Mouse (Mus musculus) hindbrain, embryonic 14.5 days (tissue): Measurements from ENCODE around the gene Fkbp5. TPM values are rescaled to one million over a fixed set of nuclear protein-coding genes. Genes with fewer than 3 reads are reported as not detected.

ENCODE experiments used
- ATAC-seq: fragments of 200-750 bp; cut with Nextera tagmentation; 2 replicates; pipeline ENCODE4 v1.8.0; 2017; ENCODE audit warnings: moderate number of reproducible peaks, mild to moderate bottlenecking, moderate TSS enrichment, moderate library complexity; ENCODE audit not compliant: low FRiP score
- DNase-seq: peaks from one replicate; pipeline ENCODE4 v3.0.0-alpha.2; 2015; ENCODE audit warnings: low spot score
- H3K27ac ChIP-seq: fragments of 300-500 bp; sonication (generic); 2 replicates; pipeline ENCODE4 v1.5.1; 2014; ENCODE audit warnings: mild to moderate bottlenecking, moderate library complexity
- H3K27me3 ChIP-seq: fragments of 300-500 bp; sonication (generic); 2 replicates; pipeline ENCODE4 v1.6.1; 2014; ENCODE audit warnings: mild to moderate bottlenecking, low read length, mixed read lengths; ENCODE audit not compliant: control insufficient read depth, insufficient read depth
- H3K36me3 ChIP-seq: fragments of 300-500 bp; sonication (generic); replicated peaks from 2 replicates; pipeline ENCODE4 v1.6.1; 2014; ENCODE audit not compliant: control insufficient read depth, insufficient read depth
- H3K4me1 ChIP-seq: fragments of 300-500 bp; sonication (generic); replicated peaks from 2 replicates; pipeline ENCODE4 v1.6.1; 2014; ENCODE audit warnings: antibody characterized with exemption, low read length, mixed read lengths; ENCODE audit not compliant: control insufficient read depth, insufficient read depth
- H3K4me2 ChIP-seq: fragments of 300-500 bp; sonication (generic); replicated peaks from 2 replicates; pipeline ENCODE4 v1.6.1; 2014; ENCODE audit warnings: mild to moderate bottlenecking, moderate library complexity
- H3K4me3 ChIP-seq: fragments of 300-500 bp; sonication (generic); replicated peaks from 2 replicates; pipeline ENCODE4 v1.5.1; 2014; ENCODE audit warnings: mild to moderate bottlenecking, low read length
- H3K9ac ChIP-seq: fragments of 300-500 bp; sonication (generic); 2 replicates; pipeline ENCODE4 v1.6.1; 2014
- H3K9me3 ChIP-seq: fragments of 300-500 bp; sonication (generic); 2 replicates; pipeline ENCODE4 v1.6.1; 2016; ENCODE audit warnings: low read length; ENCODE audit not compliant: control insufficient read depth
- WGBS: fragments of 180-500 bp; shearing (Covaris S2); extraction: QIAGEN DNeasy Blood & Tissue Kit; methylation state at CpG from one replicate; pipeline ENCODE4 v1.1.7; 2014; 5-methylcytosine and 5-hydroxymethylcytosine counted together
- polyA plus RNA-seq: library from polyadenylated mRNA; unstranded; fragments of >200 nt; fragmentation: Nextera tagmentation; extraction: Ambion mirVana; gene quantifications from 2 replicates; pipeline ENCODE4 v1.2.1, GENCODE M21; 2014

Fkbp5 gene
- polyA plus RNA-seq, 1 experiment from 2014 or later, result 9.8 TPM

DNA sequence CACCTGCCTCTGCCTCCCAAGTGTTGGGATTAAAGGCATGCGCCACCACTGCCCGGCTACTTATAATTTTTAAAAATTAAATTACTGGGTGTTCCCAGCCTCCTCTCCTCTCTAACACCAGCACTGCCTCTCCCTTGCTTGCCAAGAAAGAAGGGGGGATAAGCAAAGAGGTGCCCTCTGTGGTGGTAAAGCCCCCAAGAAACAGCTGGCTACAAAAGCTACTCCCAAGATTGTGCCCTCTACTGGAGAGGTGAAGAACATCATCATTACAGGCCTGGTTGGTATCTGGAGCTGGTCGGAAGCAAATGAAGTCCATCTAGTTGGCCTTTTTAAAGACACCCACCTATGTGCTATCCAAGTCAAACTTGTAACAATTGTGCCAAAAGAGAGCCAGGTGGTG is 2.5 kb upstream of the Fkbp5 start:
- Histone ChIP-seq H3K27me3 (peaks cover 16% of the 10 kb centered on the region; the same call in 1 of the 2 replicates), H3K36me3 (no peaks in the 10 kb centered on the region), H3K4me3 (no peak overlapping the region), H3K9me3 (no peaks in the 10 kb centered on the region), H3K4me2 (no peak overlapping the region), H3K9ac (no peak overlapping the region), H3K27ac (no peak overlapping the region), H3K4me1 (peaks cover 8% of the 10 kb centered on the region; the same call in 1 of the 2 replicates)
- no peak for ATAC-seq
- no peak for DNase-seq
- WGBS, result 90% methylated on average over 3 of the region's 3 CpGs

DNA sequence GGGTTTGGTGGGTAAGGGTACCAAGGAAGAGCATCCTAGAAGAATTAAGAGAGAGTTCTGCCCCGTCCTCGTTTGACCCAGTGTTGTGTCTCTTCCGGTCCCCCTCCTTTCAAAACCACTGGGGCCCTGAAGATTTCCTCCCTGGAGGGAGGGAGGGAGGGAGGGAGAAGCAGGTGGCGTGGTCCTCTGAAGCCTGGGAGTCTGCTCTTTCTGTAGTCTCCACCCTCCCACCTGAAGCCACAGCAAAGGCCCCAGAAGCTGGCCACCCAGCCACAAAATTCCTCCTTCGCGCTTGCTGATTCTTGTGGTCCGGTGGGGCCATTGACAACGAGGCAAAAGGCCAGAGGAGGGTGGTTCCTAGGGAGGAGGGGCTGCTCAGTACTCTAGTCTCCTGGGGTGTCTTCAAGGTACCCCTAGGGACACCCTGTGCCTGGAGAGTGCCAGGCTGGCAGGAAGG is 1.3 kb upstream of the Fkbp5 start:
- Histone ChIP-seq H3K27me3 (peaks cover 16% of the 10 kb centered on the region; the same call in 1 of the 2 replicates), H3K4me3 (peak overlapping the region; percentile 39), H3K9ac (peak overlapping the region; percentile 58), H3K27ac (no peak overlapping the region), H3K9me3 (no peaks in the 10 kb centered on the region), H3K4me1 (peaks cover 8% of the 10 kb centered on the region; the same call in 1 of the 2 replicates), H3K4me2 (peak overlapping the region; percentile 64), H3K36me3 (no peaks in the 10 kb centered on the region)
- no peak for DNase-seq
- WGBS, result 23% methylated on average over 8 of the region's 8 CpGs
- ATAC-seq, result no peak

GRCm38 (mm10) chr17:28517956-28518614 is 758 bp upstream of the Fkbp5 start:
- peak; percentile 72 for DNase-seq
- WGBS, result 1% methylated on average over 35 of the region's 46 CpGs
- H3K27me3 ChIP-seq, result peaks cover 16% of the 10 kb centered on the region; the same call in 1 of the 2 replicates
- peaks cover 8% of the 10 kb centered on the region; the same call in 1 of the 2 replicates for H3K4me1 ChIP-seq
- peak overlapping the region; percentile 39 for H3K4me3 ChIP-seq
- peak overlapping the region; percentile 64 for H3K4me2 ChIP-seq
- peak; percentile 76 for ATAC-seq
- peak overlapping the region; percentile 58 for H3K9ac ChIP-seq
- H3K9me3 ChIP-seq, result no peaks in the 10 kb centered on the region
- peak overlapping the region; percentile 14; the same call in 1 of the 2 replicates for H3K27ac ChIP-seq
- H3K36me3 ChIP-seq, result no peaks in the 10 kb centered on the region

DNA sequence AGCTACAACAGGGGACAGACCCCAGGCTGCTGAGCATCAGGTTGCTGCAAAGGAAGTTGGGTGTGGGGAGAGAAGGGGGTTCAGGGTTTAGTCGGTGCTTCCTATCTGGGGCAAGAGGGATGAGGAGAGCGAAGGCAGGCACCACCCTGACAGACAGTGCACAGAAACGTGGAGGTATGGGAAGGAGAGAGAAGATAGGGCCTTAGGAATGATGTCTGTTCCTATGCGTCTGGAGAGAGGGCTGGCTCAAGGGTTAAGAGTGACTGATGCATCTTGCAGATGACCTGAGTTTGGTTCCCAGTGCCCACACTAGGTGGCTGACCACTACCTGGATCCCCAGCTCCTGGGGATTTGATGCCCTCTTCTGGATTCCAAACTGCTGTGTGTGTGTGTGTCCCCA is 446 bp downstream of the Fkbp5 start:
- Histone ChIP-seq H3K9ac (0 out of 2 replicates have a peak overlapping the region, but pooled peaks have one; percentile 58), H3K9me3 (no peaks in the 10 kb centered on the region), H3K27me3 (peaks cover 16% of the 10 kb centered on the region; the same call in 1 of the 2 replicates), H3K36me3 (no peaks in the 10 kb centered on the region), H3K4me3 (no peak overlapping the region), H3K27ac (no peak overlapping the region), H3K4me2 (peak overlapping the region; percentile 64), H3K4me1 (peaks cover 3% of the 10 kb centered on the region; the same call in 1 of the 2 replicates)
- DNase-seq, result no peak
- WGBS, result 66% methylated on average over 4 of the region's 4 CpGs
- ATAC-seq, result no peak

GRCm38 (mm10) chr17:28515431-28516341 is 1.6 kb downstream of the Fkbp5 start:
- ATAC-seq (no peak), DNase-seq (no peak)
- H3K27me3 ChIP-seq, result 0 out of 2 replicates have a peak, but pooled peaks cover 7% of the 10 kb centered on the region
- H3K36me3 ChIP-seq, result no peaks in the 10 kb centered on the region
- no peak overlapping the region for H3K27ac ChIP-seq
- peaks cover under 1% of the 10 kb centered on the region; the same call in 1 of the 2 replicates for H3K4me1 ChIP-seq
- no peak overlapping the region for H3K4me2 ChIP-seq
- H3K4me3 ChIP-seq, result no peak overlapping the region
- H3K9ac ChIP-seq, result no peak overlapping the region
- H3K9me3 ChIP-seq, result no peaks in the 10 kb centered on the region
- WGBS, result 69% methylated on average over 10 of the region's 10 CpGs

GRCm38 (mm10) chr17:28514555-28514954 is 2.8 kb downstream of the Fkbp5 start:
- H3K9ac ChIP-seq, result no peak overlapping the region
- no peak overlapping the region for H3K4me3 ChIP-seq
- ATAC-seq (no peak), DNase-seq (no peak)
- WGBS, result 54% methylated on average over 5 of the region's 5 CpGs
- no peaks in the 10 kb centered on the region for H3K27me3 ChIP-seq
- H3K4me1 ChIP-seq, result peaks cover 4% of the 10 kb centered on the region; the same call in 1 of the 2 replicates
- H3K4me2 ChIP-seq, result no peak overlapping the region
- no peaks in the 10 kb centered on the region for H3K9me3 ChIP-seq
- H3K36me3 ChIP-seq, result no peaks in the 10 kb centered on the region
- H3K27ac ChIP-seq, result no peak overlapping the region

- H3K4me2 ChIP-seq, result no peak overlapping the region
- H3K36me3 ChIP-seq, result no peaks in the 10 kb centered on the region
- H3K27me3 ChIP-seq, result no peaks in the 10 kb centered on the region
- H3K4me3 ChIP-seq, result no peak overlapping the region
- H3K9me3 ChIP-seq, result no peaks in the 10 kb centered on the region
- DNase-seq (no peak), ATAC-seq (no peak)
- H3K4me1 ChIP-seq, result peaks cover 4% of the 10 kb centered on the region; the same call in 1 of the 2 replicates
- H3K9ac ChIP-seq, result no peak overlapping the region
- 72% methylated on average over 7 of the region's 7 CpGs for WGBS
- no peak overlapping the region for H3K27ac ChIP-seq
Measured at GRCm38 (mm10) chr17:28513844-28514243, 3.5 kb downstream of the Fkbp5 start.

GRCm38 (mm10) chr17:28513337-28513736 is 4.0 kb downstream of the Fkbp5 start:
- Histone ChIP-seq H3K4me3 (no peak overlapping the region), H3K4me2 (no peak overlapping the region), H3K27ac (no peak overlapping the region), H3K36me3 (no peaks in the 10 kb centered on the region), H3K27me3 (no peaks in the 10 kb centered on the region), H3K4me1 (peaks cover 4% of the 10 kb centered on the region; the same call in 1 of the 2 replicates), H3K9ac (no peak overlapping the region), H3K9me3 (no peaks in the 10 kb centered on the region)
- DNase-seq (no peak), ATAC-seq (no peak)
- WGBS, result 78% methylated on average over 1 of the region's 1 CpGs

GRCm38 (mm10) chr17:28512696-28513095 is 4.6 kb downstream of the Fkbp5 start:
- DNase-seq (no peak), ATAC-seq (no peak)
- Histone ChIP-seq H3K4me3 (no peak overlapping the region), H3K9ac (no peak overlapping the region), H3K27ac (no peak overlapping the region), H3K4me1 (peaks cover 4% of the 10 kb centered on the region; the same call in 1 of the 2 replicates), H3K27me3 (no peaks in the 10 kb centered on the region), H3K4me2 (no peak overlapping the region), H3K9me3 (no peaks in the 10 kb centered on the region), H3K36me3 (no peaks in the 10 kb centered on the region)
- WGBS, result 36% methylated on average over 6 of the region's 6 CpGs
